Mouse (Mus musculus): ENCODE results near the gene Card19.

DNA sequence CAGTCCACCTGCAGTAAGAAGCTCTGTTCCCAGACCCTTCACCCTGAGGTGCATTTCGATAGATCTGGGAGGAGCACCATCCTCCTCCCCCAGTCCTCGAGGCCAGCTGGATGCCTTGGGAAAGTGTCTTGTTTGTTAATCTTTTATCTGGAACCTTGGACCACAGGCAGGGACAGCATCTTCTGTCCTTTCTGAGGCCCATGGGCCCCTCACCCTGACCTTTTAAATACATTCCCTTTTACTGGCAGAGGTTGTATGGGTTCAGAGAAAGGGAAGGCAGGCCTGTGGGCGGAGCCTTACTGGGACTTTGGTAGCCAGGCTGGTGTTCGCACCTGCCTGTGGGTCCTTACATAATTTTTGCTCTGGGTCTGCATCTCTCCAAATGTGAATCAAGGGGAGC, 29.4 kb upstream of the Card19 start:
- no peak for TF ChIP-seq CTCF (IDR thresholded peaks at IDR 0.05)
- TF ChIP-seq POLR2A (IDR thresholded peaks at IDR 0.05; ENCODE audit: insufficient read depth, low read depth, low read length) = no peak

All from heart, adult 2 months (tissue).